Mouse (Mus musculus): ENCODE data around the gene Klhdc2. TPM values are rescaled to one million over a fixed set of nuclear protein-coding genes. Genes with fewer than 3 reads are reported as not detected.

Gene Klhdc2
- 142 and 144 TPM in 2 replicates for polyA plus RNA-seq (2016; fragmentation: Nextera tagmentation; extraction: Ambion mirVana)

DNA sequence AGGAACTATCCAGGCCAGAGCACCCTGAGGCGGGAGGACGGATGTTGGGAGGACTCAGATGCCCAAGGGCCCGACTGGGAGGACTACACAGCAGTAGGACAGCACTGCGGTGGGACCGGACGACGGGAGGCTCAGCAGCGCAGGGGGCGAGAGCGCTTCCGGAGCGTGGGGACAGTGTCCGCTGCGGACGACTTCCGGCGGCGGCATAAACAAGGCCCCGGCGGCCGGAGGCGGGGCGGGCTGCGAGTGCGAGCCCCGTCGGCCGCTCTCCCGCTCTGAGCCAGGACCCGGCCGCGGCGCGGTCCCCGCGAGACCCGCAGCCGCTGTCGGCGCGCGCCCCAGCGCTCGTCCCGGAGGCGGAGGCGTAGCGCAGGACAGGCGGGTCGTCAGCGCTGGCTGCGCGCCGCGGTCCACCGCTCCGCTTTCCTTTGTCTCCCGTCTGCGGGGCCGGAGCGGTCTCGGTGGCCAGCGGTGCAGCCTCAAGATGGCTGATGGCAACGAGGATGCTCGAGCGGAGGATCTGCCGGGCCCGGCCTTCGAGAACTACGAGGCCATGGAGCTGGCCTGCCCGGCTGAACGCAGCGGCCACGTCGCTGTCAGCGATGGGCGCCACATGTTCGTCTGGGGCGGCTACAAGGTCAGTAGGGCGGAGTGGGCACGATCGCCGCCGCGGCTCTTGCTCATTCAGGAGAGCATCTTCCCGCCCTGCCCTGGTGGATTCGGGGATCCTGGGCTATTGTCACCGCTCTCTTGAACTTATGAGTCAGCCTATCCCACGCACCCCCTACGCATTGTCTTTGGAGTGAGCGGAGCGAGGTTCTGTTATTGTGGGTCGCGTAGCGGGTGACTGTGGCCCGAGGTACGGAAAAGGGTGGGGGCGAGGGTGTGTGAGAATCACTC, at the start of gene Klhdc2:
TSS of gene Klhdc2 (plus strand) at position 171 of the 900 bp plus-strand sequence.
- peak within 1 kb of the TSS; percentile 80 for H3K4me2 ChIP-seq
- H3K4me3 ChIP-seq, result peak within 1 kb of the TSS; percentile 86
- peak within 1 kb of the TSS; percentile 94 for H3K27ac ChIP-seq (ENCODE audit: poor library complexity, severe bottlenecking)
- peaks cover 15% of the 10 kb centered on the region for H3K36me3 ChIP-seq
- H3K27me3 ChIP-seq (replicated peaks), result no peaks in the 10 kb centered on the region
- H3K9ac ChIP-seq, result peak within 1 kb of the TSS; percentile 95
- peaks cover 23% of the 10 kb centered on the region for H3K4me1 ChIP-seq (replicated peaks)
- WGBS, result under 1% methylated on average over 98 of the region's 98 CpGs
- peak; percentile 88 for ATAC-seq (ENCODE audit: insufficient number of reproducible peaks, low FRiP score)
- no peaks in the 10 kb centered on the region for H3K9me3 ChIP-seq (replicated peaks)

DNA sequence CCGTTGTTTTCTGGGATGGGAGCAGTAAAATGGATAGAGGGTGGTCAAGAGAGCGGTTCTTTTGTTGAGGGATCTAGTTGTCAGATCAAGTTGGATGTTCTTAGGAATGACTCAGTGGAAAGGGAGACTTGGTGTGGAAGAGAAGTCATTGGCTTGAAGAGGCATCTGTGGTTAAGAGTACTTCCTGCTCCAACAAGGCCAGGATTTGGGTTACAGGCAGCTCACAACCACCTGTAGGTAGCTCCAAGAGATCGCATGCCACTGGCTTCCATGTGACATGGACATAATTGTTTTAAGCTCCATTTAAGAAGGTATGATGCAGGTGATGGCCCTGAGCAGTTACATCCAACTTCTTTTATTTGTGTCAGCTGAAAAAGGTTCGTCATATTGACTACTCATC, 46.7 kb upstream of the Klhdc2 start:
- H3K9ac ChIP-seq, result no peak overlapping the region
- no peak overlapping the region for H3K4me3 ChIP-seq
- no peaks in the 10 kb centered on the region for H3K36me3 ChIP-seq
- 88% methylated on average over 4 of the region's 4 CpGs for WGBS
- no peaks in the 10 kb centered on the region for H3K27me3 ChIP-seq (replicated peaks)
- H3K4me1 ChIP-seq (replicated peaks), result peaks cover 3% of the 10 kb centered on the region; the same call in 1 of the 2 replicates
- no peak overlapping the region for H3K4me2 ChIP-seq
- H3K9me3 ChIP-seq (replicated peaks), result no peaks in the 10 kb centered on the region
- ATAC-seq (ENCODE audit: insufficient number of reproducible peaks, low FRiP score), result no peak
- no peak overlapping the region for H3K27ac ChIP-seq (ENCODE audit: poor library complexity, severe bottlenecking)

DNA sequence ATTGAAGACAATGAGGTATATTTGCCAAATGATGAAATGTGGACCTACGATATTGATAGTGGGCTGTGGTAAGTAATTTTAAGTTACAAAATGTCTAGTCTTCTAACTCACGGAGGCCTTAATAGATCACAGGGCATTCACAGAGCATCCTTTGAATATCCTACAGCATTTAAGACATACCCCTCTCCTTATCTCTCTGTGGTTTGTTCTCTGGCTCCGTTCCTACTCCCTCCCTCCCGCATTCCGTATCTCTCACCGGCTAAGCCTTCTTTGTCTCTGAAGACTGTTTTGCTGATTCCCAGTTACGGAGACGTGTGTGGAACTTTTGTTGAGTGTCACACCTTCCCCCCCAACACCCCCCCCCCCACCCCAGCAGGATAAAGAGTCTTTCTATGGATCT, 45.7 kb upstream of the Klhdc2 start:
- no peaks in the 10 kb centered on the region for H3K27me3 ChIP-seq (replicated peaks)
- no peak overlapping the region for H3K4me3 ChIP-seq
- no peak overlapping the region for H3K27ac ChIP-seq (ENCODE audit: poor library complexity, severe bottlenecking)
- no peaks in the 10 kb centered on the region for H3K9me3 ChIP-seq (replicated peaks)
- H3K4me1 ChIP-seq (replicated peaks), result peaks cover 3% of the 10 kb centered on the region; the same call in 1 of the 2 replicates
- WGBS, result 42% methylated on average over 8 of the region's 8 CpGs
- ATAC-seq (ENCODE audit: insufficient number of reproducible peaks, low FRiP score), result no peak
- H3K9ac ChIP-seq, result no peak overlapping the region
- no peaks in the 10 kb centered on the region for H3K36me3 ChIP-seq
- no peak overlapping the region for H3K4me2 ChIP-seq

DNA sequence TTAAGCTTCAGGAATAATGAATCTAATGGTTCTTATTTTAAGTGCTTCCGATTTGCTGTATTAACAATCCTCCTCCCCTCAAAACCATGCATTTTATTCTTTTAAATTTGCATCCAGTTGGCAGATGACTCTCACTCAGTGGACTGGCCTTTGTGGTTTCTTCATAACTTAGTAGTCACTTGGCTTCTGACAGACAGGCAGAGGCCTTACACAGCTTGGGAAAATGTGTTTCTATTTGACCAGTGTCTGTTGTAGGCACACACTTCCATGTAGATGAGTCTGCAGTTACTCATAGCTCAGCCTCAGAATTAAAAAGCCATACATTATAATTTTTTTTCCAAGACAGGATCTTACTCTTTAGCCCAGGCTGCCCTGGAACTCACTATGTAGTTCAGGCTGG, 42.7 kb upstream of the Klhdc2 start:
- no peak for ATAC-seq (ENCODE audit: insufficient number of reproducible peaks, low FRiP score)
- H3K9me3 ChIP-seq (replicated peaks), result no peaks in the 10 kb centered on the region
- 85% methylated on average over 1 of the region's 1 CpGs for WGBS
- no peak overlapping the region for H3K9ac ChIP-seq
- H3K4me3 ChIP-seq, result no peak overlapping the region
- H3K4me2 ChIP-seq, result no peak overlapping the region
- H3K36me3 ChIP-seq, result no peaks in the 10 kb centered on the region
- peaks cover 3% of the 10 kb centered on the region; the same call in 1 of the 2 replicates for H3K4me1 ChIP-seq (replicated peaks)
- no peaks in the 10 kb centered on the region for H3K27me3 ChIP-seq (replicated peaks)
- no peak overlapping the region for H3K27ac ChIP-seq (ENCODE audit: poor library complexity, severe bottlenecking)

- H3K4me3 ChIP-seq, result no peak overlapping the region
- H3K36me3 ChIP-seq, result no peaks in the 10 kb centered on the region
- WGBS, result 76% methylated on average over 11 of the region's 11 CpGs
- no peaks in the 10 kb centered on the region for H3K27me3 ChIP-seq (replicated peaks)
- no peaks in the 10 kb centered on the region for H3K9me3 ChIP-seq (replicated peaks)
- no peaks in the 10 kb centered on the region for H3K4me1 ChIP-seq (replicated peaks)
- no peak overlapping the region for H3K4me2 ChIP-seq
- no peak overlapping the region for H3K27ac ChIP-seq (ENCODE audit: poor library complexity, severe bottlenecking)
- no peak overlapping the region for H3K9ac ChIP-seq
- no peak for ATAC-seq (ENCODE audit: insufficient number of reproducible peaks, low FRiP score)
These were observed 38.6 kb upstream of the Klhdc2 start for GRCm38 (mm10) chr12:69257836-69258235.

DNA sequence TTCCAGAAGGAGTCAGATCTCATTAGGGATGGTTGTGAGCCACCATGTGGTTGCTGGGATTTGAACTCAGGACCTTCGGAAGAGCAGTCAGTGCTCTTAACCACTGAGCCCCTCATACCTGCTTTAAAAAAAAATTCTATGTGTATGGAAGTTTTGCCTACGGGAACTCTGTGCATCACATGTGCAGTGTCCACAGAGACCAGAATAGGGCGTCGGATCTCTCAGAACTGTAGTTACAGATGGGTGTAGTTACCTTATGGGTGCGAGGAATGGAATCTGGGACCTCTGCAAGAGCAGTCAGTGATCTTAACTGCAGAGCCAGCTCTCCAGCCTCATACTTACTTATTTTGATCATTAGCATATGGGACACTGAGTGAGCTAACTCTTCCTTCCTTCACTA, 34.2 kb upstream of the Klhdc2 start:
- Histone ChIP-seq H3K9me3 (replicated peaks) (no peaks in the 10 kb centered on the region), H3K4me1 (replicated peaks) (no peaks in the 10 kb centered on the region), H3K36me3 (no peaks in the 10 kb centered on the region), H3K27me3 (replicated peaks) (no peaks in the 10 kb centered on the region), H3K4me2 (no peak overlapping the region), H3K27ac (ENCODE audit: poor library complexity, severe bottlenecking) (no peak overlapping the region), H3K4me3 (no peak overlapping the region), H3K9ac (no peak overlapping the region)
- ATAC-seq (ENCODE audit: insufficient number of reproducible peaks, low FRiP score), result no peak
- WGBS, result 88% methylated on average over 5 of the region's 5 CpGs

- H3K27me3 ChIP-seq (replicated peaks), result no peaks in the 10 kb centered on the region
- 78% methylated on average over 3 of the region's 3 CpGs for WGBS
- no peak overlapping the region for H3K27ac ChIP-seq (ENCODE audit: poor library complexity, severe bottlenecking)
- no peaks in the 10 kb centered on the region for H3K36me3 ChIP-seq
- no peak overlapping the region for H3K4me2 ChIP-seq
- no peak overlapping the region for H3K9ac ChIP-seq
- no peaks in the 10 kb centered on the region for H3K9me3 ChIP-seq (replicated peaks)
- ATAC-seq (ENCODE audit: insufficient number of reproducible peaks, low FRiP score), result no peak
- H3K4me1 ChIP-seq (replicated peaks), result no peaks in the 10 kb centered on the region
- H3K4me3 ChIP-seq, result no peak overlapping the region
These were observed 31.4 kb upstream of the Klhdc2 start for GRCm38 (mm10) chr12:69265031-69265430.

GRCm38 (mm10) chr12:69267956-69268632, 28.4 kb upstream of the Klhdc2 start:
- WGBS, result 76% methylated on average over 11 of the region's 11 CpGs
- no peak for ATAC-seq (ENCODE audit: insufficient number of reproducible peaks, low FRiP score)
- Histone ChIP-seq H3K27ac (ENCODE audit: poor library complexity, severe bottlenecking) (no peak overlapping the region), H3K4me3 (no peak overlapping the region), H3K9ac (no peak overlapping the region), H3K27me3 (replicated peaks) (no peaks in the 10 kb centered on the region), H3K4me2 (no peak overlapping the region), H3K4me1 (replicated peaks) (no peaks in the 10 kb centered on the region), H3K36me3 (no peaks in the 10 kb centered on the region), H3K9me3 (replicated peaks) (no peaks in the 10 kb centered on the region)

DNA sequence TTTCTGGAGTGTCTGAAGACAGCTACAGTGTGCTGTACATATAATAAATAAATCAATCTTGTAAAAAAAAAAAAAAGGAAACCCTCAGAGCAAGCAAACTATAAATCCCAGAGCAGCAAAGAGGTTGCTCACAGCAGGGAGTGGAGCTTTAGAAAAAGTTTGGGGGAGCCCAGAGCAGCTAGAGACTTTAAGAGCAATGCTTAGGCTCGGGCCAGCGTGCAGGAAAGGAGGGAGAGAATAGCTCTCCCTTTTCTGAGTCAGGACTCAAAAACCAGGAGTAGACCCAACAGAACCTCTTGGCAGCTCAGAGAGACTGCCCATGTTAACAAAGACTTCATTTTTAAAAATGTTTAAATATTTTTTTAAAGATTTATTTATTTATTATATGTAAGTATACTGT, 27.5 kb upstream of the Klhdc2 start:
- H3K4me1 ChIP-seq (replicated peaks), result no peaks in the 10 kb centered on the region
- H3K4me3 ChIP-seq, result no peak overlapping the region
- no peaks in the 10 kb centered on the region for H3K36me3 ChIP-seq
- no peak for ATAC-seq (ENCODE audit: insufficient number of reproducible peaks, low FRiP score)
- no peak overlapping the region for H3K4me2 ChIP-seq
- H3K27ac ChIP-seq (ENCODE audit: poor library complexity, severe bottlenecking), result no peak overlapping the region
- H3K27me3 ChIP-seq (replicated peaks), result no peaks in the 10 kb centered on the region
- no peaks in the 10 kb centered on the region for H3K9me3 ChIP-seq (replicated peaks)
- H3K9ac ChIP-seq, result no peak overlapping the region
- 74% methylated on average over 2 of the region's 2 CpGs for WGBS

DNA sequence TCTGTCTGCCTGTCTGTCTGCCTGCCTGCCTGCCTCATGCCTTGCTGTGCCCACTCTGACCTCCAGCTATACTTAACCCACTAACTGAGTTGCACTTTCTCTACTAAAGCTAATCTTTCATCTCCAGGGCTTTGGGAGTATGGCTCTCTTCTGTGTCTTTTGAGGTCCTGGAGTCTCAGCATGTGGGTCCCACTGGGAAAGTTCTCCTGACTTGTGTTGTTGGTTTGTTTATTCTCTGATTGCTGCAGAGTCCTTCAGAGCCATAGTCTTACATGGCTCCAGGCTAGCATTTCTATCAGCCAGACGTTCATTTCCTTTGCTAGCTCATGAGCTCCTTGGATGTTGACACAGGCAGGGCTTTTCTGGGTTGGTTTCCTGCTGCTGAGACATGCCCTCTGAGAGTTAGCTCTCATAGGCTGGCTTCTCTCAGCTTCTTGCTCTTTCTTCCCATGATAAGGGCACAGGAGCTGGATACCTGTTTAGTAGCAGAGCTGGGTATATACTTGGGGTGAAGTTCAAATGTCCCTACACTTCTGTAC, 16.5 kb upstream of the Klhdc2 start:
- Histone ChIP-seq H3K9me3 (replicated peaks) (0 out of 2 replicates have a peak, but pooled peaks cover 3% of the 10 kb centered on the region), H3K4me2 (no peak overlapping the region; the same call in 1 of the 2 replicates), H3K4me1 (replicated peaks) (peaks cover 3% of the 10 kb centered on the region), H3K4me3 (no peak overlapping the region), H3K27me3 (replicated peaks) (no peaks in the 10 kb centered on the region), H3K36me3 (no peaks in the 10 kb centered on the region), H3K9ac (no peak overlapping the region), H3K27ac (ENCODE audit: poor library complexity, severe bottlenecking) (peak overlapping the region; percentile 75)
- WGBS, result 14% methylated on average over 1 of the region's 1 CpGs
- peak; percentile 75 for ATAC-seq (ENCODE audit: insufficient number of reproducible peaks, low FRiP score)

GRCm38 (mm10) chr12:69280915-69281314, 15.6 kb upstream of the Klhdc2 start:
- WGBS, result 85% methylated on average over 3 of the region's 3 CpGs
- no peaks in the 10 kb centered on the region for H3K36me3 ChIP-seq
- no peak overlapping the region for H3K27ac ChIP-seq (ENCODE audit: poor library complexity, severe bottlenecking)
- no peaks in the 10 kb centered on the region for H3K27me3 ChIP-seq (replicated peaks)
- H3K4me3 ChIP-seq, result no peak overlapping the region
- no peak overlapping the region for H3K4me2 ChIP-seq
- peaks cover 3% of the 10 kb centered on the region for H3K4me1 ChIP-seq (replicated peaks)
- no peak for ATAC-seq (ENCODE audit: insufficient number of reproducible peaks, low FRiP score)
- H3K9ac ChIP-seq, result no peak overlapping the region
- 0 out of 2 replicates have a peak, but pooled peaks cover 3% of the 10 kb centered on the region for H3K9me3 ChIP-seq (replicated peaks)
